Mouse (Mus musculus) spleen, adult 2 months (tissue): ENCODE results near the gene Cd1d1.

Experiments used
- CTCF ChIP-seq: fragments of 200-500 bp; IDR thresholded peaks from 2 replicates; pipeline ENCODE4 v1.5.1; 2011; ENCODE audit warnings: mild to moderate bottlenecking, inconsistent platforms; ENCODE audit not compliant: insufficient read depth, insufficient read length, insufficient replicate concordance; ENCODE audit errors: extremely low read depth
- POLR2A ChIP-seq: fragments of 200-500 bp; IDR thresholded peaks from 2 replicates; pipeline ENCODE4 v1.6.1; 2011; ENCODE audit warnings: low read depth, low read length, inconsistent platforms

DNA sequence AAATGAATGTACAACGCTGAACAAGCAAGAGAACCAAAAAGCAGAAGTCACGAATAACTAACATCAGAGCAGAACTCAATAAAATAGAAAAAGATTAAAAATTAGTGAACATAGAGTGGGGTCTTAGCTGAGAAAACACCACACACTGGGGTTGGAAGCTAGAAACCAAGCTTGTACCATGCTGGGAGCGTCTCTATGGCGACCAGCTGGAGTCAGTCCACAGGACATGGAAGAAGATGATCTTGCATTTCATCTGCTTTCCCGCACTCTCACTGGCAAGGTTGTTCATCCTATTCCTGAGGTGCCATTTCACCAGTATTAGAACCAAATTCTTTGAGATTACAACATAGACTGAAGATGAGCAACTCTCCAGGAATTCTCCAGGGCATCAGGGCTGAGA, 48.6 kb upstream of the Cd1d1 start:
- no peak for TF ChIP-seq CTCF
- TF ChIP-seq POLR2A = no peak
